Mouse (Mus musculus) G1E (cell line): Measurements from ENCODE around the gene Il1rl2. TPM values are rescaled to one million over a fixed set of nuclear protein-coding genes. Genes with fewer than 3 reads are reported as not detected.

ENCODE experiments used
- ATAC-seq: 2 replicates; pipeline ENCODE4 v1.8.0; 2016; ENCODE audit warnings: mild to moderate bottlenecking; ENCODE audit not compliant: insufficient number of reproducible peaks, poor library complexity, low FRiP score, severe bottlenecking; ENCODE audit errors: extremely low read depth
- DNase-seq: peaks from one replicate; pipeline ENCODE4 v3.0.0; 2012; ENCODE audit warnings: low spot score
- H3K27me3 ChIP-seq: 2 replicates; pipeline ENCODE4 v1.6.1; 2012; ENCODE audit warnings: mild to moderate bottlenecking, low read length, inconsistent platforms; ENCODE audit not compliant: insufficient read depth
- H3K36me3 ChIP-seq: replicated peaks from 2 replicates; pipeline ENCODE3; 2012; ENCODE audit warnings: mild to moderate bottlenecking, inconsistent platforms
- H3K4me1 ChIP-seq: 2 replicates; pipeline ENCODE4 v1.6.1; 2012; ENCODE audit warnings: low read depth, low read length, inconsistent platforms, mixed read lengths; ENCODE audit not compliant: insufficient read depth
- H3K4me3 ChIP-seq: 2 replicates; pipeline ENCODE4 v1.5.1; 2012; ENCODE audit warnings: low read depth, mild to moderate bottlenecking, inconsistent platforms, low read length, moderate library complexity, mixed read lengths
- H3K9me3 ChIP-seq: replicated peaks from 2 replicates; pipeline ENCODE4 v1.6.1; 2012; ENCODE audit warnings: inconsistent platforms
- CTCF ChIP-seq: IDR thresholded peaks from 2 replicates; pipeline ENCODE4 v1.5.1; 2012; ENCODE audit warnings: low read depth, low read length, inconsistent platforms, mixed read lengths
- GATA1 ChIP-seq: IDR thresholded peaks from 2 replicates; pipeline ENCODE4 v1.6.1; 2012; ENCODE audit warnings: borderline replicate concordance, low read length, inconsistent platforms, mixed read lengths
- GATA2 ChIP-seq: IDR thresholded peaks from 2 replicates; pipeline ENCODE4 v1.6.1; 2012; ENCODE audit warnings: low read depth, low read length, inconsistent platforms, borderline replicate concordance
- POLR2AphosphoS5 ChIP-seq: IDR thresholded peaks from 2 replicates; pipeline ENCODE4 v1.6.1; 2012; ENCODE audit warnings: low read depth, low read length, inconsistent platforms; ENCODE audit not compliant: insufficient replicate concordance
- TAL1 ChIP-seq: conservative IDR thresholded peaks from 2 replicates; pipeline ENCODE4 v1.6.1; 2012; ENCODE audit warnings: low read depth, low read length, inconsistent platforms, mixed read lengths
- polyA plus RNA-seq: library from polyadenylated mRNA; stranded (reverse); fragments of >175 nt; gene quantifications from 2 replicates; pipeline ENCODE4 v1.2.3, GENCODE M21; 2012
- total RNA-seq, 2 experiments: library from RNA; stranded (forward) in 1 of 2; stranded (reverse) in 1 of 2; fragments of 200-1000 nt in 1 of 2; fragments of >200 nt in 1 of 2; fragmentation: Nextera tagmentation in 1 of 2; gene quantifications; 2 replicates each; pipeline ENCODE4 v1.2.3; 2014 to 2017

Gene Il1rl2
- total and polyA plus RNA-seq, 3 experiments, result 0.02 to 0.83 (median 0.33) TPM

GRCm38 (mm10) chr1:40414863-40415656, 90.7 kb downstream of the Il1rl2 start:
- ATAC-seq, result peak; percentile 32
- Histone ChIP-seq H3K27me3 (no peaks in the 10 kb centered on the region), H3K4me1 (peaks cover 56% of the 10 kb centered on the region), H3K36me3 (no peaks in the 10 kb centered on the region), H3K4me3 (no peak overlapping the region; the same call in 1 of the 2 replicates), H3K9me3 (no peaks in the 10 kb centered on the region)
- no peak for DNase-seq
- TF ChIP-seq GATA1 (no peak), POLR2AphosphoS5 (no peak), TAL1 (no peak; the same call in 1 of the 2 replicates), GATA2 (no peak), CTCF (no peak)

GRCm38 (mm10) chr1:40417034-40417433, 92.6 kb downstream of the Il1rl2 start:
- H3K9me3 ChIP-seq, result no peaks in the 10 kb centered on the region
- DNase-seq, result no peak
- ATAC-seq, result no peak
- no peak overlapping the region for H3K4me3 ChIP-seq
- no peak for TF ChIP-seq POLR2AphosphoS5
- TF ChIP-seq GATA2, result no peak
- TF ChIP-seq CTCF, result no peak
- no peak for TF ChIP-seq TAL1
- no peak for TF ChIP-seq GATA1
- peaks cover 72% of the 10 kb centered on the region for H3K4me1 ChIP-seq
- no peaks in the 10 kb centered on the region for H3K27me3 ChIP-seq
- H3K36me3 ChIP-seq, result no peaks in the 10 kb centered on the region

Other genes with a start within 250 kb of the Il1rl2 start
- gene Il1r1, start 99.5 kb upstream of the Il1rl2 start, total RNA-seq (2014; fragmentation: Nextera tagmentation), result not detected in 2 replicates
- gene Il1r1, start 99.5 kb upstream of the Il1rl2 start, total RNA-seq (2017), result 0.12 and 0.22 TPM in 2 replicates
- not detected in 2 replicates for gene Il1r1, start 99.5 kb upstream of the Il1rl2 start, polyA plus RNA-seq
- gene Il1rl1, start 105.0 kb downstream of the Il1rl2 start, total RNA-seq (2014; fragmentation: Nextera tagmentation), result 196 TPM in 2 replicates
- gene Il1rl1, start 105.0 kb downstream of the Il1rl2 start, total RNA-seq (2017), result 220 and 231 TPM in 2 replicates
- 6.9 and 10.2 TPM in 2 replicates for gene Il1rl1, start 105.0 kb downstream of the Il1rl2 start, polyA plus RNA-seq
- gene Il18r1, start 140.9 kb downstream of the Il1rl2 start, total RNA-seq (2014; fragmentation: Nextera tagmentation), result 0.45 TPM in 1 of 2 replicates, not detected in the other
- gene Il18r1, start 140.9 kb downstream of the Il1rl2 start, total RNA-seq (2017), result 0.58 and 0.76 TPM in 2 replicates
- gene Il18r1, start 140.9 kb downstream of the Il1rl2 start, polyA plus RNA-seq, result not detected in 2 replicates
- 0.68 TPM in 1 of 2 replicates, not detected in the other for gene Il18rap, start 190.8 kb downstream of the Il1rl2 start, total RNA-seq (2014; fragmentation: Nextera tagmentation)
- 1.4 and 1.6 TPM in 2 replicates for gene Il18rap, start 190.8 kb downstream of the Il1rl2 start, total RNA-seq (2017)
- not detected in 2 replicates for gene Il18rap, start 190.8 kb downstream of the Il1rl2 start, polyA plus RNA-seq